Mouse (Mus musculus) thymus, adult 2 months (tissue): ENCODE measurements at regions not wholly inside any gene's neighbourhood (a gene's known extent, or its start where the extent isn't known, plus 50 kb on each side); places are given as distances from the start of the nearest gene placed in this dataset.

Experiments used
- CTCF ChIP-seq: fragments of 200-500 bp; IDR thresholded peaks from 2 replicates; pipeline ENCODE4 v1.5.1; 2012; ENCODE audit warnings: mild to moderate bottlenecking, control low read depth, low read length, moderate library complexity, borderline replicate concordance; ENCODE audit not compliant: control insufficient read depth, poor library complexity, insufficient read depth; ENCODE audit errors: extremely low read depth
- POLR2A ChIP-seq: fragments of 200-500 bp; IDR thresholded peaks from 2 replicates; pipeline ENCODE4 v1.6.1; 2012; ENCODE audit warnings: mild to moderate bottlenecking, low read length, control low read depth, moderate library complexity; ENCODE audit not compliant: control insufficient read depth, poor library complexity, insufficient read depth; ENCODE audit errors: extremely low read depth

- TF ChIP-seq POLR2A: no peak
- no peak for TF ChIP-seq CTCF
Measured at GRCm38 (mm10) chr1:128826419-128826818, 234.3 kb upstream of the Cxcr4 start.
